Comparison of ENCODE assay signal across 8 mouse cellular contexts in the genomic region with DNA sequence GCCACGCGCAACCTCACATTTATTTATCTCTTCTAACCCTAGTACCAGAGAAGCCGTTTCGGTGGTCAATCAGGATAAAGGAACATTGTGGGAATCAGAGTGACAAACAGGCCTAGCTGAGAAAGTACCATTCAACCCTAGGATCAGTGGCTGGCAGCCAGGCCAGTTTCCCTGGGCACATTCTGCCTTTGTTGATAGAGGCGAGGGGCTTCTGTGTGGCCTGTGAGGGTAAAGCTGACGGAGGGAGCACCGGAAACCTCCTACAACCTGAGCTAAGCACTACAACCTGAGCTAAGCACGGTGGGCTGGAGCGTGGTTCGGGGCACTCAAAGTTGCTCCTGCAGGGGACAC. TPM values are rescaled to one million over a fixed set of nuclear protein-coding genes. Genes with fewer than 3 reads are reported as not detected.
DNase-seq lines count a peak whose midpoint lies in the region; ATAC-seq and TF ChIP-seq lines count a peak whose summit lies in the region.

No protein-coding gene starts in this region.

- no peak overlapping the region for H3K27ac ChIP-seq in lung, embryonic 16.5 days (ENCODE audit: low read length)
- H3K27ac ChIP-seq in limb, embryonic 12.5 days = peak overlapping the region; percentile 0; the same call in 1 of the 2 replicates
- no peak overlapping the region for H3K27ac ChIP-seq in stomach, embryonic 15.5 days
- no peak overlapping the region for H3K27ac ChIP-seq in thymus, adult 2 months (ENCODE audit: control insufficient read depth, insufficient read depth, low read length)

- no peak for TF ChIP-seq CTCF in thymus, adult 2 months (IDR thresholded peaks at IDR 0.05; ENCODE audit: borderline replicate concordance, control insufficient read depth, extremely low read depth, insufficient read depth, low read length, poor library complexity)

- no peak for DNase-seq in lung, postnatal 36 days
- DNase-seq in embryo, embryonic 9.5 days (ENCODE audit: extremely low spot score) = peak; percentile 36
- DNase-seq in ovary, postnatal 36 days (ENCODE audit: low spot score) = no peak
- no peak for DNase-seq in thymus, adult 2 months
- DNase-seq in kidney, adult 11 months = no peak

- WGBS in lung, embryonic 16.5 days = 31% methylated on average over 10 of the region's 10 CpGs
- 27% methylated on average over 10 of the region's 10 CpGs for WGBS in limb, embryonic 12.5 days
- 28% methylated on average over 10 of the region's 10 CpGs for WGBS in stomach, embryonic 15.5 days
- WGBS in thymus, adult 2 months = 75% methylated on average over 10 of the region's 10 CpGs

- no peaks in the 10 kb centered on the region for H3K9me3 ChIP-seq in lung, embryonic 16.5 days (ENCODE audit: control insufficient read depth, low read length)
- no peaks in the 10 kb centered on the region for H3K9me3 ChIP-seq in limb, embryonic 12.5 days
- H3K9me3 ChIP-seq in stomach, embryonic 15.5 days = no peaks in the 10 kb centered on the region

- H3K36me3 ChIP-seq in lung, embryonic 16.5 days (ENCODE audit: control insufficient read depth, insufficient read depth, low read length) = no peaks in the 10 kb centered on the region
- H3K36me3 ChIP-seq in limb, embryonic 12.5 days = no peaks in the 10 kb centered on the region
- H3K36me3 ChIP-seq in stomach, embryonic 15.5 days = no peaks in the 10 kb centered on the region
- H3K36me3 ChIP-seq in thymus, adult 2 months (ENCODE audit: control insufficient read depth, insufficient read depth, low read length) = no peaks in the 10 kb centered on the region

- no peak for TF ChIP-seq POLR2A in thymus, adult 2 months (IDR thresholded peaks at IDR 0.05; ENCODE audit: control insufficient read depth, extremely low read depth, insufficient read depth, low read length, poor library complexity)

- H3K4me2 ChIP-seq in lung, embryonic 16.5 days (ENCODE audit: low read depth, low read length) = peak overlapping the region; percentile 61
- peak overlapping the region; percentile 59 for H3K4me2 ChIP-seq in limb, embryonic 12.5 days
- H3K4me2 ChIP-seq in stomach, embryonic 15.5 days = peak overlapping the region; percentile 53; the same call in 1 of the 2 replicates

- H3K9ac ChIP-seq in lung, embryonic 16.5 days (ENCODE audit: low read length) = no peak overlapping the region
- H3K9ac ChIP-seq in limb, embryonic 12.5 days (replicated peaks) = no peak overlapping the region
- H3K9ac ChIP-seq in stomach, embryonic 15.5 days = no peak overlapping the region

- ATAC-seq in lung, embryonic 16.5 days (ENCODE audit: low read depth) = no peak
- ATAC-seq in limb, embryonic 12.5 days (ENCODE audit: insufficient number of reproducible peaks, insufficient read depth, low FRiP score, low TSS enrichment, low read depth) = no peak
- no peak for ATAC-seq in stomach, embryonic 15.5 days (ENCODE audit: insufficient read depth, low FRiP score, low read depth)

- H3K27me3 ChIP-seq in lung, embryonic 16.5 days (ENCODE audit: control insufficient read depth, insufficient read depth, low read depth, low read length) = no peaks in the 10 kb centered on the region
- no peaks in the 10 kb centered on the region for H3K27me3 ChIP-seq in limb, embryonic 12.5 days
- no peaks in the 10 kb centered on the region for H3K27me3 ChIP-seq in stomach, embryonic 15.5 days (replicated peaks)
- no peaks in the 10 kb centered on the region for H3K27me3 ChIP-seq in thymus, adult 2 months (ENCODE audit: control insufficient read depth, insufficient read depth, low read length)

- H3K4me1 ChIP-seq in lung, embryonic 16.5 days (replicated peaks; ENCODE audit: control insufficient read depth, insufficient read depth, low read length) = peaks cover 2% of the 10 kb centered on the region; the same call in 1 of the 2 replicates
- 0 out of 2 replicates have a peak, but pooled peaks cover 3% of the 10 kb centered on the region for H3K4me1 ChIP-seq in limb, embryonic 12.5 days (replicated peaks)
- H3K4me1 ChIP-seq in stomach, embryonic 15.5 days = 0 out of 2 replicates have a peak, but pooled peaks cover 3% of the 10 kb centered on the region
- H3K4me1 ChIP-seq in thymus, adult 2 months (replicated peaks; ENCODE audit: control insufficient read depth, insufficient read depth, low read length) = no peaks in the 10 kb centered on the region

- H3K4me3 ChIP-seq in lung, embryonic 16.5 days (ENCODE audit: low read length) = no peak overlapping the region; the same call in 1 of the 2 replicates
- peak overlapping the region; percentile 41 for H3K4me3 ChIP-seq in limb, embryonic 12.5 days (replicated peaks)
- H3K4me3 ChIP-seq in stomach, embryonic 15.5 days (replicated peaks) = peak overlapping the region; percentile 40; the same call in 1 of the 2 replicates
- H3K4me3 ChIP-seq in thymus, adult 2 months (ENCODE audit: control insufficient read depth, insufficient read depth, low read length) = no peak overlapping the region

RNA-seq across cellular contexts. Expression of a gene that starts 37.1 kb away (rescaled TPM):
- polyA plus RNA-seq in lung, embryonic 16.5 days (2015; fragmentation: Nextera tagmentation; extraction: Ambion mirVana) = 0.28 and 0.54 TPM in 2 replicates
- 0.10 and 0.24 TPM in 2 replicates for polyA plus RNA-seq in limb, embryonic 12.5 days (2016; fragmentation: Nextera tagmentation; extraction: Ambion mirVana)
- 0.08 and 0.46 TPM in 2 replicates for polyA plus RNA-seq in stomach, embryonic 15.5 days (2015; fragmentation: Nextera tagmentation; extraction: Ambion mirVana)
- 0.08 TPM in 1 of 2 replicates, not detected in the other for polyA plus RNA-seq in thymus, adult 2 months (2012; rRNA removed)

RNA-seq across cellular contexts. Expression of a gene that starts 44.0 kb away (rescaled TPM):
- 0.39 TPM in 1 of 2 replicates, not detected in the other for polyA plus RNA-seq in lung, embryonic 16.5 days (2015; fragmentation: Nextera tagmentation; extraction: Ambion mirVana)
- polyA plus RNA-seq in limb, embryonic 12.5 days (2016; fragmentation: Nextera tagmentation; extraction: Ambion mirVana) = not detected in 2 replicates
- not detected in 2 replicates for polyA plus RNA-seq in stomach, embryonic 15.5 days (2015; fragmentation: Nextera tagmentation; extraction: Ambion mirVana)
- 0.26 TPM in 1 of 2 replicates, not detected in the other for polyA plus RNA-seq in thymus, adult 2 months (2012; rRNA removed)

Comparison
In these comparisons a context has a peak if more than half of its experiments do, and no peak if none do; other contexts are left out.
1. H3K4me3 ChIP-seq: peak in limb, embryonic 12.5 days (single experiment) and stomach, embryonic 15.5 days (single experiment); none in lung, embryonic 16.5 days (single experiment) and thymus, adult 2 months (single experiment).
2. Peak in every context shown above with its lines, with median percentiles within 50 percentile points of each other: H3K4me2 ChIP-seq.